Mouse (Mus musculus): ENCODE measurements around the gene 6030468B19Rik. TPM values are rescaled to one million over a fixed set of nuclear protein-coding genes. Genes with fewer than 3 reads are reported as not detected.
A peak's percentile ranks its signal among the peaks of the same experiment; 100 is the strongest.

6030468B19Rik gene
- polyA plus RNA-seq, 1 experiment from 2014 or later = 1.3 TPM

GRCm38 (mm10) chr11:117838572-117838971, 41.1 kb downstream of the 6030468B19Rik start:
- WGBS = 73% methylated on average over 2 of the region's 2 CpGs
- no peak for DNase-seq (ENCODE audit: low spot score, missing footprints)

GRCm38 (mm10) chr11:117839021-117839420, 41.6 kb downstream of the 6030468B19Rik start:
- whole genome bisulfite sequencing = 89% methylated on average over 1 of the region's 1 CpGs
- H3K4me2 ChIP-seq = no peak overlapping the region
- ATAC-seq (ENCODE audit: low FRiP score) = no peak
- no peaks in the 10 kb centered on the region for H3K36me3 ChIP-seq (ENCODE audit: control insufficient read depth, insufficient read depth, low read length)
- no peaks in the 10 kb centered on the region for H3K27me3 ChIP-seq (ENCODE audit: control insufficient read depth, insufficient read depth, low read length)
- no peak overlapping the region for H3K27ac ChIP-seq (ENCODE audit: low read depth, low read length)
- H3K4me3 ChIP-seq (ENCODE audit: low read depth, low read length) = no peak overlapping the region
- H3K9me3 ChIP-seq (ENCODE audit: control insufficient read depth, low read length) = no peaks in the 10 kb centered on the region
- DNase-seq (ENCODE audit: low spot score, missing footprints) = no peak
- H3K9ac ChIP-seq (ENCODE audit: low read length) = no peak overlapping the region
- no peaks in the 10 kb centered on the region for H3K4me1 ChIP-seq (ENCODE audit: control insufficient read depth, insufficient read depth, low read length)

More at GRCm38 (mm10) chr11:117838572-117838971, 41.1 kb downstream of the 6030468B19Rik start:
- Histone ChIP-seq H3K4me3 (ENCODE audit: low read depth, low read length) (no peak overlapping the region), H3K27me3 (ENCODE audit: control insufficient read depth, insufficient read depth, low read length) (no peaks in the 10 kb centered on the region), H3K27ac (ENCODE audit: low read depth, low read length) (no peak overlapping the region), H3K4me1 (ENCODE audit: control insufficient read depth, insufficient read depth, low read length) (no peaks in the 10 kb centered on the region), H3K9me3 (ENCODE audit: control insufficient read depth, low read length) (no peaks in the 10 kb centered on the region), H3K9ac (ENCODE audit: low read length) (no peak overlapping the region), H3K36me3 (ENCODE audit: control insufficient read depth, insufficient read depth, low read length) (no peaks in the 10 kb centered on the region), H3K4me2 (no peak overlapping the region)
- no peak for ATAC-seq (ENCODE audit: low FRiP score)

- Histone ChIP-seq H3K27me3 (ENCODE audit: control insufficient read depth, insufficient read depth, low read length) (no peaks in the 10 kb centered on the region), H3K4me1 (ENCODE audit: control insufficient read depth, insufficient read depth, low read length) (no peaks in the 10 kb centered on the region), H3K4me3 (ENCODE audit: low read depth, low read length) (no peak overlapping the region), H3K9ac (ENCODE audit: low read length) (no peak overlapping the region), H3K27ac (ENCODE audit: low read depth, low read length) (no peak overlapping the region), H3K9me3 (ENCODE audit: control insufficient read depth, low read length) (no peaks in the 10 kb centered on the region), H3K4me2 (no peak overlapping the region), H3K36me3 (ENCODE audit: control insufficient read depth, insufficient read depth, low read length) (no peaks in the 10 kb centered on the region)
- WGBS = 56% methylated on average over 1 of the region's 1 CpGs
- ATAC-seq (ENCODE audit: low FRiP score) = no peak
- no peak for DNase-seq (ENCODE audit: low spot score, missing footprints)
These were observed 43.5 kb downstream of the 6030468B19Rik start for GRCm38 (mm10) chr11:117840910-117841309.

- WGBS = 86% methylated on average over 2 of the region's 2 CpGs
- no peak overlapping the region for H3K4me2 ChIP-seq
- H3K36me3 ChIP-seq (ENCODE audit: control insufficient read depth, insufficient read depth, low read length) = no peaks in the 10 kb centered on the region
- H3K4me3 ChIP-seq (ENCODE audit: low read depth, low read length) = no peak overlapping the region
- DNase-seq (ENCODE audit: low spot score, missing footprints) = no peak
- H3K4me1 ChIP-seq (ENCODE audit: control insufficient read depth, insufficient read depth, low read length) = peaks cover 5% of the 10 kb centered on the region
- no peak overlapping the region for H3K9ac ChIP-seq (ENCODE audit: low read length)
- H3K9me3 ChIP-seq (ENCODE audit: control insufficient read depth, low read length) = no peaks in the 10 kb centered on the region
- ATAC-seq (ENCODE audit: low FRiP score) = no peak
- H3K27me3 ChIP-seq (ENCODE audit: control insufficient read depth, insufficient read depth, low read length) = no peaks in the 10 kb centered on the region
- H3K27ac ChIP-seq (ENCODE audit: low read depth, low read length) = no peak overlapping the region
These were observed 46.0 kb downstream of the 6030468B19Rik start for GRCm38 (mm10) chr11:117843434-117843833.

- no peak overlapping the region for H3K4me2 ChIP-seq
- H3K9ac ChIP-seq (ENCODE audit: low read length) = no peak overlapping the region
- peaks cover 10% of the 10 kb centered on the region for H3K4me1 ChIP-seq (ENCODE audit: control insufficient read depth, insufficient read depth, low read length)
- no peak for ATAC-seq (ENCODE audit: low FRiP score)
- no peaks in the 10 kb centered on the region for H3K36me3 ChIP-seq (ENCODE audit: control insufficient read depth, insufficient read depth, low read length)
- DNase-seq (ENCODE audit: low spot score, missing footprints) = no peak
- H3K9me3 ChIP-seq (ENCODE audit: control insufficient read depth, low read length) = no peaks in the 10 kb centered on the region
- H3K4me3 ChIP-seq (ENCODE audit: low read depth, low read length) = no peak overlapping the region
- no peak overlapping the region for H3K27ac ChIP-seq (ENCODE audit: low read depth, low read length)
- WGBS = 90% methylated on average over 2 of the region's 2 CpGs
- H3K27me3 ChIP-seq (ENCODE audit: control insufficient read depth, insufficient read depth, low read length) = no peaks in the 10 kb centered on the region
These were observed 47.5 kb downstream of the 6030468B19Rik start for GRCm38 (mm10) chr11:117844997-117845396.

- no peak overlapping the region for H3K4me3 ChIP-seq (ENCODE audit: low read depth, low read length)
- peaks cover 16% of the 10 kb centered on the region for H3K4me1 ChIP-seq (ENCODE audit: control insufficient read depth, insufficient read depth, low read length)
- no peaks in the 10 kb centered on the region for H3K9me3 ChIP-seq (ENCODE audit: control insufficient read depth, low read length)
- no peak for ATAC-seq (ENCODE audit: low FRiP score)
- H3K4me2 ChIP-seq = no peak overlapping the region
- DNase-seq (ENCODE audit: low spot score, missing footprints) = no peak
- no peak overlapping the region for H3K27ac ChIP-seq (ENCODE audit: low read depth, low read length)
- no peak overlapping the region for H3K9ac ChIP-seq (ENCODE audit: low read length)
- no peaks in the 10 kb centered on the region for H3K36me3 ChIP-seq (ENCODE audit: control insufficient read depth, insufficient read depth, low read length)
- no peaks in the 10 kb centered on the region for H3K27me3 ChIP-seq (ENCODE audit: control insufficient read depth, insufficient read depth, low read length)
- 77% methylated on average over 2 of the region's 2 CpGs for WGBS
These were observed 48.2 kb downstream of the 6030468B19Rik start for GRCm38 (mm10) chr11:117845651-117846050.

- H3K27me3 ChIP-seq (ENCODE audit: control insufficient read depth, insufficient read depth, low read length) = no peaks in the 10 kb centered on the region
- no peaks in the 10 kb centered on the region for H3K36me3 ChIP-seq (ENCODE audit: control insufficient read depth, insufficient read depth, low read length)
- H3K4me1 ChIP-seq (ENCODE audit: control insufficient read depth, insufficient read depth, low read length) = peaks cover 16% of the 10 kb centered on the region
- no peak overlapping the region for H3K9ac ChIP-seq (ENCODE audit: low read length)
- ATAC-seq (ENCODE audit: low FRiP score) (no peak), DNase-seq (ENCODE audit: low spot score, missing footprints) (no peak)
- no peak overlapping the region for H3K27ac ChIP-seq (ENCODE audit: low read depth, low read length)
- WGBS = 64% methylated on average over 5 of the region's 5 CpGs
- no peak overlapping the region for H3K4me3 ChIP-seq (ENCODE audit: low read depth, low read length)
- no peaks in the 10 kb centered on the region for H3K9me3 ChIP-seq (ENCODE audit: control insufficient read depth, low read length)
- no peak overlapping the region for H3K4me2 ChIP-seq
These were observed 49.2 kb downstream of the 6030468B19Rik start for GRCm38 (mm10) chr11:117846640-117847039.

GRCm38 (mm10) chr11:117847593-117848215, 50.2 kb downstream of the 6030468B19Rik start:
- H3K27ac ChIP-seq (ENCODE audit: low read depth, low read length) = peak overlapping the region; percentile 93; the same call in 1 of the 2 replicates
- H3K27me3 ChIP-seq (ENCODE audit: control insufficient read depth, insufficient read depth, low read length) = no peaks in the 10 kb centered on the region
- no peak for DNase-seq (ENCODE audit: low spot score, missing footprints)
- no peak overlapping the region; the same call in 1 of the 2 replicates for H3K4me2 ChIP-seq
- H3K9ac ChIP-seq (ENCODE audit: low read length) = peak overlapping the region; percentile 87
- H3K4me3 ChIP-seq (ENCODE audit: low read depth, low read length) = no peak overlapping the region
- no peaks in the 10 kb centered on the region for H3K9me3 ChIP-seq (ENCODE audit: control insufficient read depth, low read length)
- H3K4me1 ChIP-seq (ENCODE audit: control insufficient read depth, insufficient read depth, low read length) = peaks cover 16% of the 10 kb centered on the region
- 82% methylated on average over 7 of the region's 7 CpGs for WGBS
- peaks cover 3% of the 10 kb centered on the region for H3K36me3 ChIP-seq (ENCODE audit: control insufficient read depth, insufficient read depth, low read length)
- ATAC-seq (ENCODE audit: low FRiP score) = no peak

GRCm38 (mm10) chr11:117848271-117848984, 51.0 kb downstream of the 6030468B19Rik start:
- WGBS = 11% methylated on average over 19 of the region's 19 CpGs
- Histone ChIP-seq H3K4me3 (ENCODE audit: low read depth, low read length) (peak overlapping the region; percentile 78), H3K4me2 (peak overlapping the region; percentile 88), H3K4me1 (ENCODE audit: control insufficient read depth, insufficient read depth, low read length) (peaks cover 16% of the 10 kb centered on the region), H3K9ac (ENCODE audit: low read length) (peak overlapping the region; percentile 87), H3K27ac (ENCODE audit: low read depth, low read length) (peak overlapping the region; percentile 93), H3K9me3 (ENCODE audit: control insufficient read depth, low read length) (no peaks in the 10 kb centered on the region), H3K27me3 (ENCODE audit: control insufficient read depth, insufficient read depth, low read length) (no peaks in the 10 kb centered on the region), H3K36me3 (ENCODE audit: control insufficient read depth, insufficient read depth, low read length) (peaks cover 9% of the 10 kb centered on the region)
- ATAC-seq (ENCODE audit: low FRiP score) (peak; percentile 80; the same call in 1 of the 2 replicates), DNase-seq (ENCODE audit: low spot score, missing footprints) (no peak)
